Mouse (Mus musculus) Muller cell, postnatal 12 days (primary cell): ENCODE results near the gene Ric8b.

Experiments used
- DNase-seq: peaks from one replicate; pipeline ENCODE4 v3.0.0-alpha.2; 2015; ENCODE audit errors: inconsistent ontology term

Ric8b gene

DNA sequence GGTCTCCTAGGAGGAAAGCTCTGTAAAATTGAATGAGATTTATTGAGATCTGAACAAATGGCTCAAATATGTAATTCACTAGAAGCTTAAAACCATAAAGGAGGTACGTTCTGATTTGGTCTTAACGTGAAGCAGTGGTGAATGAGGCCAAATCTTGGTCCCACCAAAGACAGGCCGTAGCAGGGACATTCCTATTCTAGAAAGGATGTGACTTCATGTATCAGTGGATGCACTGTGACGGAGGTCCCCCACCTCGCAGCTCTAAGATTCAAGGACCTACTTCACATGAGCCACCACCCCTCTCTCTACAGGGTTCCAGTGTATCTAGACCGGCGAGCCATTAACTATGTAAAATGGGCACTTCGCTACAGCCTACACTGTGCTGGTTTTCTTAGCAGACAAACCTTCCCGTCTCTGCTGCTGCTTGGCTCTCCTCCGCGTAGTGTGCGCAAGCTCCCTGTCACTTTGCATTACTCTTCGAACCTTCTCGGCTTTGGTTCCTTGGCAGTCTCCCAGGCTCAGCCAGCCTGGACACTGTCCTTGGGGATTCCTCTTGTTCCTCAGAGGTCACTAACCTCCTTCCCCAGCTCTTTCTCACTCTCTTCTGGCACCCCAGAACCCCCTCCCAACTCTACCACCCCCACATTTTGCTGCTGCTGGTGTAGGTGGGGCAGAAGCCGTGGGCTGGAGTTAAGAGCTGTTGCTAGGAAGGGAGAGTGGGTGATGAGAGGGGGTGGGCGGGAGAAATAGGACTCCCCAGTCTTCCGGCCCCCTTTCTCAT lies 8.2 kb upstream of the Ric8b start:
- DNase-seq: peak; percentile 45

- DNase-seq: no peak
Observed at GRCm38 (mm10) chr10:84910194-84910593, 7.2 kb upstream of the Ric8b start.

DNA sequence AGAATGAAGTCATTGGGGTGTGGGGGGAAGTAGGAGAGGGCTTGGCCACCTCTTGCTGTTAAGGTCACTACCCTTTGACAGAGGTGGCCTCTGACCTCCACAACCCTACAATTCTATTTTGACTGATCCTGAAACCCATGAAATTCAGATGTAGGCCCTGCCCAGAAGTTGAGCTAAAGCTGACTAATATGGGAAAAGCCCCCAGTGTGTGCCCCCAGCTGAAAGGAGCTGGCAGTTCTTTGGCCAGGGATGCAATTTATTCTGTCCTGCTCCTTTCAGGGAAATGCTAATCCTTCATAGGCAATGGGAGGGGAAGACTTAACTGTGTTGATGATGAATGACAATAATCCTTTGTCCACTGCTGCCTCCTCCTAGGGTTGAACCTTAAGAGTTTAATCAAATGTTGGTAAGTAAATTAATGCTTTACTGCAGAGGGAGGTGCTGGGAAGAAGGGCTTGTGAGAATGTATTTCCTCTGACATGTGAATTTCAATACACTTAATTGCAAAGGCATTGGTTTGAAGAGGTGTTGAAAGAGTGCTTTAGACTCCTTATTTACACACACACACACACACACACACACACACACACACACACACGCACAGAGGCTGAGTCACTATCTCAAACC lies 6.5 kb upstream of the Ric8b start:
- no peak for DNase-seq

- DNase-seq: no peak
Observed at GRCm38 (mm10) chr10:84913148-84913547, 4.3 kb upstream of the Ric8b start.

DNA sequence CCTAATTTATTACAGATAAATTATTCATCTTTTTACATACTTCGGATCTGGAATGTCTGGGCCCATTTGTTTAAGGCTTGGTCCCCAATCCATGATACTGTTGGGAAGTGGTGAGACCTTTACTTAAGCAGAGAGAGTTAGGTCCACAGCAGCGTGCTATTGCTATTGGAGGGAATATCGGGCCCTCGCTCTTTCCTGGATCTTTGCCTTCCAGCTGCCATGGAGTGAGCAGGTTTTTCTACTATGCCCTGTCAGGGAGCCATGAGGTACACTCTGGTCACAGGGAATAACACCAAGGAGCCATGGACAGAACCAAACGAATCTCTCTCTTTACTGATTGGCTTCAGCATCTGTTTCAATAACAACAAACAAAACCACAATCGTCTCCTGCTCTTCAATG lies 1.9 kb upstream of the Ric8b start:
- DNase-seq: no peak

- no peak for DNase-seq
Observed at GRCm38 (mm10) chr10:84917731-84918095, 297 bp downstream of the Ric8b start.

DNA sequence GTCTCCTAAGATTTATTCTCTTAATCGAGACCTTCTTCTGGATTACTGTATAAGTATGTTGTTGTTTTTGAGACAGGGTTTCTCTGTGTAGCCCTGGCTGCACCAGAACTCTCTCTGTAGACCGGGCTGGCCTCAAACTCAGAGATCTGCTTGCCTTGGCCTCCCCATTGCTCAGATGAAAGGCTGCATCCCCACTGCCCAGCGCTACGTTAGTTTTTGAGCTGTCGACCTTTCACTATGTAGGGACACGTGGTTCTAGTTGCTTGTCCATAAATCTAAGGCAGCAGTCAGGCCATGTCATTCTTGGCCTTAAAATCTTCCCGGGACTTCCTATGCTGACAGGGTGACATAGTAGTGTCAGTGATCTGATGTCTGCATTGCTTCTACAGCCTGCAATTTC lies 8.9 kb downstream of the Ric8b start:
- DNase-seq: no peak

- no peak for DNase-seq
Observed at GRCm38 (mm10) chr10:84926885-84927284, 9.5 kb downstream of the Ric8b start.

GRCm38 (mm10) chr10:84928465-84928864 lies 11.0 kb downstream of the Ric8b start:
- no peak for DNase-seq

- no peak for DNase-seq
Observed at GRCm38 (mm10) chr10:84935553-84936209, 18.3 kb downstream of the Ric8b start.

DNA sequence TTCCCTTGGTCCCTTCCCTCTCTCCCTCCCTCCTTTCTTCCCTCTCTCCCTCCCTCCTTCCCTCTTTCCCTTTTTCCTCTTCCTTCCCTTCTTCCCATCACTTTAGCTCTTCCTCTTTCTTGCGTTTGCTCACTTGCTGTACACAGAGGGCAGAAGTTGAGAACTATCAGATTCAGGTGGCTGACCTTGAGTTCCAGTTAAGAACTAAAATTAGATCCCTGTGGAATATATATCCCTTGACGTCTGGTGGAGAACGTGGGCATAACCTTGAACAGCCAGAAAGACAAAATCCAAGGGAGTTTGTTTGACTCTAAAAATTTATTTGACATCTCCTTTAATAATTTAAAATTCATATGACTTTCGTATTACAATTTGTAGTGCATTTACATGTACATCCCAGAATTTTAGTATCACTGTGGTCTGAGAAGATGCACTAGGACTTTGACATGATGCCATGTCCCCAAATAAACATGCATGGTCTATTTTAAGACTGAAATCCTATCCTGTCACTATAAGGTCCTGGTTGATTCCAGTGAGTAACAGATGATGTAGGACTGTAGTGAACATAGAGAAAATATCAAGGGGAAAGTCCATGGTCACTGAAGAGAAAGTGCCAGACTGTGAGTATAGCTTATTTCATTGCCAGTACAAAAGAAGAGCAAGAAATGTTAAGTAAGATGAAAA lies 19.6 kb downstream of the Ric8b start:
- no peak for DNase-seq

DNA sequence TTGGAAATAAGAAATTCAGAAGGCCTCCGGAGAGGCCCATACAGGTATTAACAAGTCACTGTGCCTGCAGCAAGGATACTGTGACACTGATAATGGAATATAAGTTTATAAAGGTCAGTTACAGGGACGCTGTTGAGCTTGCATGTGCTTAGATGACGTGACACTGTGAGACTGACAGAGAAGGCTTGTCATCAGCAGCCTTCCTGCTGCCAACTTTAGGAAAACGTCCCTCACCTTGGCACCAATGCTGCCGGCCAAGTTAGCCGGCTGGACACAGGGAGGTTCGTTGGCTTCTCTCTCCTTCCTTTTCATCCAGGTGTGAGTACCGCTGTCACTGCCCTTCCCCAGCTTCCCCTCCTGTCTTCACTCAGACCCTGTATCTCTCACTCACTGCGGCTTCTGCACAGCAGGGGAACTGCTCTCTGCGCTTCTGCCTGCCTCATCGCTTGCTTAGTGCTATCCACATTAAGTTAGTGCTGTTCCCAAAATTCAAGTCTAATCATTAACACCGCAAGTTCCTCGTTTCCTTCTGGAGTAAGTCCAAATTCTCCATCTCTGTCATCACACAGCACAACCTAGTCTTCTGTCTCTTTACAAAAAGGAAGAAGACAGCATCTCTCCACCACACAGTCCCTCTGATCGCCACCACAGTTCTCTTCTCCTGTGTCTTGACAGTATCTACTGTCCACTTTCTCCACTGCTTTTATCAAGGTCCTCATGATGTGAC lies 20.8 kb downstream of the Ric8b start:
- DNase-seq: no peak

DNA sequence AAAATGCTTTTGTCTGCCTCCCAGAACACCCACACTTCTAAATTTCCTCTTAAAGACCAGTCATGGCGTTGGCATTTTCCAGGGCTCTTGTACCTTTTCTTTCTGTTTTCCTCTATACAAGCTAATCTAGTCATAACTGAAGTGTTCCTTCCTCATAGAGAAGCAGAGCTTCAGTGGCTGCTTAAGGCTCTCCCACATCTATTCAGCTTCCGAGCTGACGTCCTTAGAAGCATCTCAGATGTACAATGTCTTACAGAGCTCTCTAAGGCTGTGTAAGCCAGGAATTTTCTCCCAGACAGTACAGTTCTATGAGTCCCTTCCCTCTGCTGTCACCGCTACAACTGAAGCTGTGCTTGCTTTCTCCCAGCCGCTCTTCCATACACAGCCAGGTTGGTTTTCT lies 21.5 kb downstream of the Ric8b start:
- DNase-seq: peak; percentile 69

DNA sequence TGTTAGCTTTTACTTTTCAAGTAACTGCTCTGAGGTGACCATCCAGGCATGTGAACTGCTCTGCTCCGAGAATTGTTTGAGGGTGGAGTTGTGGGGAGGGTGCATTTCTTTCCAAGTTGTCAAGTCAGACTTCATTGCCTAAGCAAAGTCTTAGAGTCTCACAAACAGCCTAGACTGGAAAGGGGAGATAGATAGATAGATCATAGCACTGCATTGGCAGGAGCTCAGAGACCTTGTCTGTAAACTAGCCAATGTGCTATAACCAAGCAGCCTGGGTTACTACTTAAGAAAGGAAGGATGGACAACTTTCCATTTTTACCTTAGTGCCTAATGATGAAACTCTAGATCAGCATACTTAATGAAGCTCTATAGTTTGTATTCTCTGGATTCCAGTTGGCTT lies 22.9 kb downstream of the Ric8b start:
- DNase-seq: no peak

- DNase-seq: no peak
Observed at GRCm38 (mm10) chr10:84945692-84946091, 28.3 kb downstream of the Ric8b start.

GRCm38 (mm10) chr10:84948970-84949683 lies 31.7 kb downstream of the Ric8b start:
- no peak for DNase-seq

- no peak for DNase-seq
Observed at GRCm38 (mm10) chr10:84949684-84950010, 32.2 kb downstream of the Ric8b start.

DNA sequence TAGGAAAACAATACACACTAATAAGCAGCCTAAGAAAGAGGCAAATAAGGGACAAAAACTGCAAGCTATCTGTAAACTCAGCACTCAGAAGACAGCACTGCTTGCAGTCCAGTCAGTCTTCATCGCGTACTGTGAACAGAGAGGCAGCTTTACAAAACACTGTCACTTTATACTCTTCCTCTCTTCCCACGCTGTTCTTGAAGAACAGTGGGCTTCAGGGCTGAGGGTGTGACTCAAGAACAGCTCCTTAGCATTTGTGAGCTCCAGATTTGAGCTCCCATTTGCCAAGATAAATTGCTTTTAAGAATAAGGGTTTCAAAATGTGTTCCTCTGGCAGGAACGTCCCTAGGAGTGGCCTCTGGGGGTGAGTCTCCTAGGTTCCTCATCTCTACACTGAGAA lies 33.0 kb downstream of the Ric8b start:
- DNase-seq: no peak

DNA sequence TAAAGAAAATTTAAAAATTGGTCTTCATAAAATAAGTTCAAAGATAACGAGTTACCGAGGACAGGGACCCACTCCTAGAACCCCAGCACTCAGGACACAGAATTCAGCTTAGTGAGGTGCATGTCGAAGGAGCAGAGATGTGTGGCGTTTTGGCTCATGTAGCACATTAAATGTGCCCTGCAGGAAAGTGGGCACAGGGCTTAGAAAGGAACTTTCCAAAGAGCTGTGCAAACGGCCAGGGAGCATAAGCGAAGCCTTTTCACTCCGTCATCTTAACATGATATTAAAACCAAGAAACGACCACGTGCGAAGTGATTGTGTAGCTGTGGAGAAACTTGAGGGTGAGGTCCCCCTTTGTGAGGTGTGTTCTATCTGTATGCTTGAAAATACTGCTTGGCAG lies 36.8 kb downstream of the Ric8b start:
- no peak for DNase-seq

DNA sequence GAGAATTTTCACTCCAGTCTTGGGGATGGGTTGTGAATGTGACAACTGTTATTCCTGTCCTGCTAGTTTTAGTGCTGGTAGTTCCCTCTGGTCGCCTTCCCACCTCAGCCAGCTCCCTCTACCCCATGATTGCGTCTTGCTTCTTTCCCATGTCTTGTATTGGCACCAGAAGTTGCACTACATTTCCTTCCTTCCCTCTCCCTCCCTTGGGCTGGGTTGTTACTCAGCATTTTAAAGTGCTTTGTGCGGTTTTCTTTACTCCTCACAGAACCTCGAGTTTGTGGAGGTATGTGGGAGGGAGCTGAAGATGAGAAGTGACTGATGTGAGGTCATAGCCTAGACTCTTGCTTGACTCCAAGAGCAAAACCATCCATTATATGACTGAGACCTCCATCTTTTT lies 38.8 kb downstream of the Ric8b start:
- no peak for DNase-seq

GRCm38 (mm10) chr10:84958597-84958996 lies 41.2 kb downstream of the Ric8b start:
- DNase-seq: no peak
